Mouse (Mus musculus): ENCODE measurements around the gene Strbp.

Gene Strbp

GRCm38 (mm10) chr2:37716266-37716665 lies 12.6 kb upstream of the Strbp start:
- POLR2A ChIA-PET = interaction anchor here in 1 of 4 experiments (0.6 to 1.7 kb wide), 3 partner anchors 13 to 837 kb away, joined by 5 to 6 read pairs (median 6); partner anchors contain the start of gene Strbp
- CTCF ChIA-PET = no interaction called here

- ChIA-PET POLR2A (interaction anchor here in 2 of 4 experiments (0.9 to 1.7 kb wide), 3 partner anchors 12 to 43 kb away, joined by 3 to 6 read pairs (median 3); partner anchors contain the start of gene Strbp (in 2 of the 2)), CTCF (no interaction called here)
These were observed 11.7 kb upstream of the Strbp start for GRCm38 (mm10) chr2:37715364-37715763.

DNA sequence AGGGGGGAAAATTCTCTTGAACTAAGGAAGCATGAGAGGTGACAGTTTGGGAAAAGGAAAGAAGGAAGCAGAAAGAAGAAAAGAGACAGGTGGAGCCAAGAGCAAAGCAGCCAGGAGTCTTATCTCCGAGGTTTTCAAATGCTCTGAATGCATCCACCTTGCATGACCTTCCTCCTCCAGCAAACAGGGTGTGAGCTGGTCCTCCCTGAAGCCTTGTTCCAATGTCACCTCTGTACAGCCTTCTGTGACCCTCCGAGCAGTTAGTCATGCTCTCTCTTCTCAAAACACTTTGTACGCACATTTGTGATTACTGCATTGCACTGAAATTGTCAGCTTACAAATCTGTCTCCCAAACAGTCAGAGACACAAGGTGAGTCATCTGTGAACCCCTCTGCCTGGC lies 9.4 kb upstream of the Strbp start:
- POLR2A ChIA-PET = interaction anchor here in 3 of 4 experiments (0.9 to 3.1 kb wide), 7 partner anchors 9 to 354 kb away, joined by 3 to 33 read pairs (median 3); partner anchors contain the start of genes Strbp (in 3 of the 3) and Pdcl (in 1 of the 3)

GRCm38 (mm10) chr2:37708835-37709234 lies 5.2 kb upstream of the Strbp start:
- ChIA-PET CTCF (no interaction called here), POLR2A (no interaction called here)

More for the DNA sequence above, 9.4 kb upstream of the Strbp start:
- CTCF ChIA-PET = interaction anchor here in 2 of 4 experiments (0.6 to 1.5 kb wide), 2 partner anchors 59 kb away, joined by 5 to 6 read pairs; no protein-coding TSS in a partner anchor

- CTCF ChIA-PET = interaction anchor here in 3 of 4 experiments (0.5 to 2.7 kb wide), 5 partner anchors 54 to 954 kb away, joined by 3 to 13 read pairs (median 9); no protein-coding TSS in a partner anchor
- POLR2A ChIA-PET = interaction anchor here (0.6 to 6.2 kb wide), 41 partner anchors 8 to 1964 kb away, joined by 3 to 83 read pairs (median 4); partner anchors contain the start of genes Pdcl (in 1 of the 4), Rabgap1 (in 1 of the 4), Zbtb26 (in 1 of the 4) and Zbtb6 (in 1 of the 4)
These were observed 592 bp upstream of the Strbp start for GRCm38 (mm10) chr2:37704141-37704760.

DNA sequence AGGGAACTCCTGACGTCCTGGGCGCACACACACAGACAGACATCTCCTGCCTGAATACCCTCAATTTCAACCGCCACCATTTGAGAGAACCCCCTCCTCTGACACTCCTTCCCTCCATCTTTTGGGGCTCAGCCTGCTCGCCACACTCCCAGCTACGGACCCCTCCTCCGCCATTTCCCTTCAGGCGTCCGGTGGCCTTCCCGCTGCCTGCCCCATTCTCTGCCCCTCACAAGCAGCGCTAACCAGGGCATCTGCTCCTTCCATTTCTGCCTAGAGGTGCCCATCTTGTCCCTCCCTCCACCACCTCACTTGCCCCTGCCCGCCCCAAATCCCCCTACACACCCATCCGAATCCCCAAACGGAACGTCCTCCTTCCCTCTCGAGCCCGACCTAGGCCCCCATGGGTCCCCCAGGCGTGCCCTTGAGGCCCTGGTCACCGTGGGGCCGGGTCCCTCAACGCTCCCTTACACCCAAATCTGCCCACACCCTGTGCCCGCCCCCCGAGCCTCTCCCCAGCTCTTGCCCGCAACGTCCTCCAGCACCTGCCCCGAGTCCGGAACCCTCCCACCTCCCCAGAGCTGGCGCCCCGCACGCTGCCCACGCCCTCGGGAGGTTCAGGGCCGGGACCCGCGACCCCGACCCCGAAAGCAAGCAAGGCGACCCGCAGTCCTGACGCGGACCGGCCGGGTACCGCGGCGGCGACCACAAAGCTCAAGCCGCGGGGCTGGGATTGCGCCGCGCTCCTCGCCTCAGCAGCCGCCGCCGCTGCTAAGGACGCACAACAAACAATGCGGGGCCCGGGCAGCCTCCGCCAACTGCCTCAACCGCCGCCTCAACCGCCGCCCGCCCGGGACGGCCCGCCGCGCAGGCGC lies 1.1 kb downstream of the Strbp start:
- POLR2A ChIA-PET = interaction anchor here (0.6 to 6.2 kb wide), 41 partner anchors 7 to 344 kb away, joined by 3 to 83 read pairs (median 6); partner anchors contain the start of genes Rc3h2 (in 2 of the 4), Pdcl (in 1 of the 4), Rabgap1 (in 1 of the 4) and Zbtb26 (in 1 of the 4)

GRCm38 (mm10) chr2:37689064-37689615 lies 14.5 kb downstream of the Strbp start:
- CTCF ChIA-PET = interaction anchor here in 3 of 4 experiments (0.6 to 1.3 kb wide), 6 partner anchors 14 to 113 kb away, joined by 3 to 7 read pairs (median 4); no protein-coding TSS in a partner anchor
- POLR2A ChIA-PET = interaction anchor here in 3 of 4 experiments (0.6 to 9.5 kb wide), 9 partner anchors 11 to 352 kb away, joined by 3 to 83 read pairs (median 5); partner anchors contain the start of gene Strbp (in 3 of the 3)

More for the DNA sequence above, 1.1 kb downstream of the Strbp start:
- CTCF ChIA-PET = interaction anchor here (0.6 to 2.7 kb wide), 10 partner anchors 8 to 217 kb away, joined by 3 to 13 read pairs (median 4); no protein-coding TSS in a partner anchor

GRCm38 (mm10) chr2:37687031-37687430 lies 16.6 kb downstream of the Strbp start:
- CTCF ChIA-PET = interaction anchor here in 2 of 4 experiments (0.5 to 2.3 kb wide), 3 partner anchors 83 to 868 kb away, joined by 5 to 6 read pairs (median 6); no protein-coding TSS in a partner anchor
- POLR2A ChIA-PET = interaction anchor here (0.6 to 9.5 kb wide), 13 partner anchors 8 to 71 kb away, joined by 3 to 83 read pairs (median 4); partner anchors contain the start of gene Strbp (in 1 of the 4)

GRCm38 (mm10) chr2:37684864-37685263 lies 18.8 kb downstream of the Strbp start:
- ChIA-PET POLR2A (interaction anchor here in 3 of 4 experiments (1.0 to 9.5 kb wide), 4 partner anchors 11 to 18 kb away, joined by 3 to 83 read pairs (median 4); partner anchors contain the start of gene Strbp (in 2 of the 3)), CTCF (interaction anchor here (0.6 to 1.5 kb wide), 5 partner anchors 86 to 122 kb away, joined by 3 to 10 read pairs (median 5); no protein-coding TSS in a partner anchor)

GRCm38 (mm10) chr2:37682197-37682811 lies 21.4 kb downstream of the Strbp start:
- POLR2A ChIA-PET = interaction anchor here in 1 of 4 experiments (1.6 kb wide), 1 partner anchor 13 kb away, joined by 5 read pairs; no protein-coding TSS in a partner anchor
- CTCF ChIA-PET = interaction anchor here in 3 of 4 experiments (0.6 to 1.0 kb wide), 5 partner anchors 18 to 120 kb away, joined by 3 to 6 read pairs (median 4); no protein-coding TSS in a partner anchor

- CTCF ChIA-PET = interaction anchor here in 1 of 4 experiments (1.0 kb wide), 1 partner anchor 26 kb away, joined by 3 read pairs; no protein-coding TSS in a partner anchor
- POLR2A ChIA-PET = interaction anchor here in 1 of 4 experiments (0.8 kb wide), 1 partner anchor 199 kb away, joined by 4 read pairs; no protein-coding TSS in a partner anchor
These were observed 52.6 kb downstream of the Strbp start for GRCm38 (mm10) chr2:37651086-37651485.

DNA sequence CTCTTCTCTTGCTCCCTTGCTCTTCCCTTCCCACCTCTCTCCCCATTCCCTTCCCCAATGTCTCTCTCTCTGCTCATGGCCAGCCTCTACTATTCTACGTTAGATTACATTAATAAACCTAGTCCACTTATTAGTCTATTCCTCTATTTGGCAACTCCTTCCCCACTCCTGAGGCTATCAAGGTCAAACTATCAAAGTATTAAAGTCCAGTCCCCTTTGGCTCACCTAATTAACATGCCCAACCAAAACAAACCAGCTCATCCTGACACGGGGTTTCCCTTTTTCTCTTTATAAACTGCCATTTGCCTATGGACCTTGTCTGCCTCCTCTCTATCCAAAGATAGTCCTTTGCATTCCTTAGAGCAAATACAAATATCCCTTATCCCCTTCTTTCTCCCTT lies 54.1 kb downstream of the Strbp start:
- ChIA-PET POLR2A (interaction anchor here in 1 of 4 experiments (1.0 kb wide), 1 partner anchor 53 kb away, joined by 3 read pairs; the partner anchor contains the start of gene Strbp), CTCF (no interaction called here)

DNA sequence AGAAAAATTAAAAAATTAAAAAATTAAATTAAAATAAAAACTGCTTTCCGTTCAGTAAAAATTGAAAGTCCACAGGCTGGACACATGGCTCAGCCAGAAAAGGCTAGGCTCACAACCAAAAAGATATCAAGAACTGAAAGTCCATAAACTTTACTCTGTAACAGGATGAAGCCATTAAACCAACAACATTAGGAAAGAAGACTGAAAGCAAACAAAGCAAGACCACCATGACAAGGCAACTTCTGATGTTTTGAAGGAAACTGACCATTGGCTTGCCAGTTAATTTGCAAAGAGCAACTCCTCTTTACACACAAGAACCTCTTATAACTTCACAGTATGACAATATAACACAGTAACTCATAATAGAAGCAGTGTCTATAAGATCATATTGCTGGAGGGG lies 54.7 kb downstream of the Strbp start:
- ChIA-PET POLR2A (interaction anchor here in 1 of 4 experiments (1.0 kb wide), 1 partner anchor 54 kb away, joined by 3 read pairs; the partner anchor contains the start of gene Strbp), CTCF (no interaction called here)

GRCm38 (mm10) chr2:37623343-37623742 lies 80.3 kb downstream of the Strbp start:
- ChIA-PET POLR2A (interaction anchor here in 1 of 4 experiments (1.2 kb wide), 1 partner anchor 19 kb away, joined by 3 read pairs; no protein-coding TSS in a partner anchor), CTCF (no interaction called here)

- ChIA-PET POLR2A (interaction anchor here in 2 of 4 experiments (0.7 to 1.0 kb wide), 4 partner anchors 136 to 339 kb away, joined by 3 to 4 read pairs (median 4); no protein-coding TSS in a partner anchor), CTCF (no interaction called here)
These were observed 115.7 kb downstream of the Strbp start for GRCm38 (mm10) chr2:37587919-37588318.

- ChIA-PET POLR2A (interaction anchor here in 1 of 4 experiments (2.0 kb wide), 1 partner anchor 7 kb away, joined by 5 read pairs; no protein-coding TSS in a partner anchor), CTCF (no interaction called here)
These were observed 125.5 kb downstream of the Strbp start for GRCm38 (mm10) chr2:37578185-37578584.

- CTCF ChIA-PET = interaction anchor here in 1 of 4 experiments (0.6 kb wide), 1 partner anchor 10 kb away, joined by 6 read pairs; no protein-coding TSS in a partner anchor
- POLR2A ChIA-PET = interaction anchor here in 1 of 4 experiments (1.0 to 1.4 kb wide), 2 partner anchors 9 to 11 kb away, joined by 3 to 4 read pairs; no protein-coding TSS in a partner anchor
These were observed 127.0 kb downstream of the Strbp start for GRCm38 (mm10) chr2:37576661-37577060.
